Mouse (Mus musculus): Measurements from ENCODE around the gene Swt1. TPM values are rescaled to one million over a fixed set of nuclear protein-coding genes. Genes with fewer than 3 reads are reported as not detected.
"Not testable (repeated sequence)": the region's sequence is repeated elsewhere in the genome, so short reads cannot be mapped to it uniquely, and the experiment has no call there.

Swt1 gene
- 1 to 10 TPM; 8.6 to 9.0 TPM for total RNA-seq (2021)
- long read RNA-seq, experiment 1, partial matches to known transcripts, result 1 of 6 reads
- long read RNA-seq, experiment 1, other reads (novel, unspliced or antisense), result 2 of 6 reads
- long read RNA-seq, experiment 2, transcript Swt1-201 (20 exons, 3,688 nt), result major isoform, 5 of 7 reads
- long read RNA-seq, experiment 2, partial matches to known transcripts, result 1 of 7 reads
- long read RNA-seq, experiment 2, other reads (novel, unspliced or antisense), result 1 of 7 reads

DNA sequence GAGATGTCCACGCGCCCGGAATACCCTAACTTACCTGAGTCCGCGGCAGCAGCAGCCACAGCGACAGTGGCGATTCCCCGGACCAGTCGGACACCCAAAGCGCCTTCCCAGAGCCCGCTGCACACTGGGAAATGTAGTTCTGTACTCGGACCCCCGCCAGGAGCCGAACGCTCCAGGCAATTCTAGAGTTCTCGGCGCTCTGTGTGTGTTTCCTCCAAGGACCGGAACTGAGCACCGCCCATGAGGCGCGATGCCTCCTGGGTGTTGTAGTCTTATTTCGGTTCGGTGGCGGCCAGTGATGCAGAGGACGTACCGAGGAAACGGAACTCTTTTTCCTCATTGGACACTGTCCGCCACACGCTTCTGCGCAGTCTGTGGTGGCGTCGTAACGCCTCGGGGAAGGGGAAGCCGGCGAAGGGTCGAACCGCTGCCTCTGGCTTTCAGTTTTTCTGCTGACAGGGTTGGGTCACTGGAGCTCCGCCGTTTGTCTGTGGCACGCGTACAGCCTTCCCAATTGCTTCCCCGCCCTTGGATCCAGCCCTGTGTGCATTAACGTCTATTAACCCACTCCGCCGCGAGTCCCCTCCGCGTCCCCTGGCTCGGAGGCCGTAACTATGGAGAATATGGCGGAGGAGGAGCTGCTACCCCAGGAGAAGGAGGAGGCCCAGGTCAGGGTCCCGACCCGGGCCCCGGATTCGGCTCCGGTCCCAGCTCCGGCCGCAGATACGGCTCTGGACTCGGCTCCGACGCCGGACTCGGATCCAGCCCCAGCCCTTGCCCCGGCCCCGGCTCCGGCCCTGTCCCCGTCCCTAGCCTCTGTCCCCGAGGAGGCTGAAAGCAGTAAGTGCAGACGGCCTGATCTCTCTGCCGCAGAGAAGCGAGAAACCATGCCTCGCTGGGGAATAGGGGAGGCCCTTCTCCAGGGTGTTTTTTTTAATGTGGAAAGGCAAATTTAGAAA, at the start of gene Swt1, which contains the start of gene Trmt1l:
Swt1 (minus strand) TSS at position 193 of the 959 bp plus-strand sequence.
Trmt1l (plus strand) TSS at position 280 of the 959 bp plus-strand sequence.
- intact Hi-C loops (cut with DNase I), result no loop called here
- peak; percentile 98 to 99 for DNase-seq (ENCODE audit: low spot score in 2 of 2)

- intact Hi-C loops (cut with DNase I); DNase-seq (ENCODE audit: low spot score in 2 of 2): not testable (repeated sequence)
These were observed 44.1 kb upstream of the Swt1 start for GRCm38 (mm10) chr1:151472386-151472785.

DNA sequence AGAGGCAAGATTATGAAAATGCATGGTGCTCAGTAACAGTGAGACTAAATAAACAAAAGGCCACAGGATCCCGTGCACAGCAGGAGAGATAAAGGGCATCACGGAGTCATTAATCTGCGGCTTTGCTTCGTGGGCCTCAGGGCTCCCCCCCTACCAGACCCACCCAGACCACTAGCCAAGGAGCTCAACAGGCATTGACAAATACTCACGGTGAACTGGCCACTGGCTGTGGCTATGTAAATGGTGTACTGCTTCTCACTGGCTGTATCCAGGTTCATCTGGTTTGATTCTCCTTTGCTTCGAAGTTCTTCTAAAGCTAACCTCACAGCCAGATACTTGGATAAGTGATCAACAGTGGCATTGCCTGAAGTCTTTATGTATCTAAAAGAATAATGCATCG, 43.2 kb upstream of the Swt1 start:
- DNase-seq (ENCODE audit: low spot score in 2 of 2), result no peak
- intact Hi-C loops (cut with DNase I), result no loop called here

GRCm38 (mm10) chr1:151466571-151466970, 38.3 kb upstream of the Swt1 start:
- DNase-seq (ENCODE audit: low spot score in 2 of 2), result peak in 1 of 2 experiments; percentile 7
- intact Hi-C loops (cut with DNase I), result no loop called here

- no peak for DNase-seq (ENCODE audit: low spot score in 2 of 2)
- intact Hi-C loops (cut with DNase I), result loop anchor here (5.0 kb wide), 1 partner anchor 242 kb away; no protein-coding TSS in a partner anchor
These were observed 36.7 kb upstream of the Swt1 start for GRCm38 (mm10) chr1:151464914-151465313.

GRCm38 (mm10) chr1:151461265-151461664, 33.0 kb upstream of the Swt1 start:
- peak in 1 of 2 experiments; percentile 6 for DNase-seq (ENCODE audit: low spot score in 2 of 2)

DNA sequence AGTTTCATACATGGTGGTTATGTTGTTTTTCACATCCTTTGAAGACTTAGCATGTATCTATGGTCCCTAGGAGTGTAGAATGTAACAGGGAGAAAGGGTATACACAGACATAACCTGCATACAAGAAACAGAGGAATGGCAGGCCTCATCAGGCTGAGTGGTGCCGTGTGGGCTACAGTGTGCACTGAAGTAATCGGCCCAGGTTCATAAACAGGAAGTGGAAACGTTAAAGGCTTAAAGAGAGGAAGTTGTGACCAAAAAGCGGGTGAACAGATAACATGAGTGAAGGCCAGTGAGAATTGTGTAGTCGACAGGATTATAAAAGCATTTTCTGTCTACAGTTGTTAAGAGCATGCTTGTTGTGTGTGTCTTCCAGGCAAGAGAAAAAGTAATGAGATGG, 28.8 kb upstream of the Swt1 start:
- intact Hi-C loops (cut with DNase I), result no loop called here
- no peak for DNase-seq (ENCODE audit: low spot score in 2 of 2)

More at GRCm38 (mm10) chr1:151461265-151461664, 33.0 kb upstream of the Swt1 start:
- intact Hi-C loops (cut with DNase I), result loop anchor here (5.0 kb wide), 1 partner anchor 246 kb away; no protein-coding TSS in a partner anchor

- intact Hi-C loops (cut with DNase I), result no loop called here
- DNase-seq (ENCODE audit: low spot score in 2 of 2), result no peak
These were observed 23.7 kb upstream of the Swt1 start for GRCm38 (mm10) chr1:151451946-151452345.

- intact Hi-C loops (cut with DNase I), result no loop called here
- no peak for DNase-seq (ENCODE audit: low spot score in 2 of 2)
These were observed 22.6 kb upstream of the Swt1 start for GRCm38 (mm10) chr1:151450851-151451250.

- intact Hi-C loops (cut with DNase I), result loop anchor here (10.0 kb wide), 1 partner anchor 1015 kb away; no protein-coding TSS in a partner anchor
- no peak for DNase-seq (ENCODE audit: low spot score in 2 of 2)
These were observed 21.6 kb upstream of the Swt1 start for GRCm38 (mm10) chr1:151449866-151450265.

DNA sequence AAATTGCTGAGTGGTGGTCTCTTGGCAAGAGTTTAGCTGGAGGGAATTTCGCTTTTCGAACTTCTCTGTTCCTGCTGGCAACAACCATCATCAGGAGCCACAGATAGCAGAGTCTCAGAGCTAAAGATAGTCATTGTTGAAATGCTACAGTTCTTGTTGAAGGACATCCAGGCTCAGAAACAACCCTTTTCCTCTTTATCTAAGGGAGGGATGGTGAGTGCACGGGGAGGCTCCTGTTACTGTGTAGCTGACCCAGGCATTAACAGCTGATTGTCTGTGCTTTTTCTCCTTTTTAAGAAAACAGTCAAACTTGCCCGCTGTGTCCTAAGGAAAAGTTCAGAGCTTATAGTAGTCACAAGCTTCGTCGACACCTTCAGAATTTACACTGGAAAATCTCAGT, 7.2 kb upstream of the Swt1 start:
- no peak for DNase-seq (ENCODE audit: low spot score in 2 of 2)
- intact Hi-C loops (cut with DNase I), result no loop called here

- intact Hi-C loops (cut with DNase I), result no loop called here
- DNase-seq (ENCODE audit: low spot score in 2 of 2), result peak in 1 of 2 experiments; percentile 5
These were observed 1.1 kb upstream of the Swt1 start for GRCm38 (mm10) chr1:151429316-151429715.

- intact Hi-C loops (cut with DNase I), result no loop called here
- no peak for DNase-seq (ENCODE audit: low spot score in 2 of 2)
These were observed 380 bp downstream of the Swt1 start for GRCm38 (mm10) chr1:151427888-151428262.

DNA sequence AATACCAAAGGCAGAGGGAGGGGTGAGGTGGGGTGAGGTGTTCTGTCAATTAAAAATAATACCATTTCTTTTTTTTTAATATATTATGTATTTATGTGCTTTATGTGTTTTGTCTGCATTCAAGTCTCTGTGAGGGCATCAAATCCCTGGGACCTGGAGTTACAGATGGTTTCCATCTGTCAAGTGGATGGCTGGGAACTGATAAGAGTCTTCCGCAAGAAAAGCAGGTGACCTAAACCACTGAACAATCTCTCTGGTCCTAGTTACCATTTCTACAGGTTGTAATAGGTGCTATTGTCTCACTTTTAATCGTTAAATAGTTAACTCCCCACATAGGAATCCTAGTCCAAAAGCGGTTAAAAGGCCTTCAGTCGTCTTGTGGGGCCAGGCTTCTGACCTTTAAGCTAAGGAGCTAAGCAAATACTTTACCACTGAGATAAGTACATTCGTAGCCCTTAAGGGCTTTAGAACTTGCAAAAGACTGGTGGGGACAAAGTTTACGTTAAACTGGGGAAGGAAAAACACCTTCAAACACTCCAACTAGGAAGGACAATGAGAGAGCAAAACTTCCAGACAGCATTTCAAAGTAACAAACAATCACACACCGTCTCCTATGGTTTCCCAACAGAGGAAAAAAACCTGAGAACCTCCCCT, 1.2 kb downstream of the Swt1 start:
- intact Hi-C loops (cut with DNase I), result no loop called here
- no peak for DNase-seq (ENCODE audit: low spot score in 2 of 2)

GRCm38 (mm10) chr1:151422178-151422577, 6.1 kb downstream of the Swt1 start:
- intact Hi-C loops (cut with DNase I), result no loop called here
- no peak for DNase-seq (ENCODE audit: low spot score in 2 of 2)

GRCm38 (mm10) chr1:151409827-151410226, 18.4 kb downstream of the Swt1 start:
- DNase-seq (ENCODE audit: low spot score in 2 of 2), result peak in 1 of 2 experiments; percentile 30
- intact Hi-C loops (cut with DNase I), result no loop called here

DNA sequence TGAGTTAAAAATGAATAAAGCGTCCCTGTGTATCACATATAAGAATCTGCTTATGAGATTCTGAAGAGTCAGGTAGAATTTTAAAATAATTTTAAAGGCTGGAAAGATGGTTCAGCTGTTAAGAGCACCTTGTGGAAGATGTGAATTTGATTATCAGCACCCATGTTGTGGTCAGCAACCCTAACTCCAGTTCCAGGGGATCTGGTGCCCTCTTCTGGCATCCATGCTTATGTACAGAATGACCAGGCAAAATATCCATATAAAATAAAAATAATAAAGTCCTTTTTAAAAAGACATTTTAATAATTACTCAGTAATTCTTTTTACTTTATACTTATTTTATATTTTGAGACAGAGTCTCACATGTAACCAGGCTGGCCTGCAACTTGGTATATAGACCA, 38.2 kb downstream of the Swt1 start:
- no peak for DNase-seq (ENCODE audit: low spot score in 2 of 2)
- intact Hi-C loops (cut with DNase I), result no loop called here

GRCm38 (mm10) chr1:151377353-151377752, 50.9 kb downstream of the Swt1 start:
- intact Hi-C loops (cut with DNase I), result no loop called here
- no peak for DNase-seq (ENCODE audit: low spot score in 2 of 2)

GRCm38 (mm10) chr1:151372823-151373222, 55.4 kb downstream of the Swt1 start:
- no peak for DNase-seq (ENCODE audit: low spot score in 2 of 2)
- intact Hi-C loops (cut with DNase I), result no loop called here

DNA sequence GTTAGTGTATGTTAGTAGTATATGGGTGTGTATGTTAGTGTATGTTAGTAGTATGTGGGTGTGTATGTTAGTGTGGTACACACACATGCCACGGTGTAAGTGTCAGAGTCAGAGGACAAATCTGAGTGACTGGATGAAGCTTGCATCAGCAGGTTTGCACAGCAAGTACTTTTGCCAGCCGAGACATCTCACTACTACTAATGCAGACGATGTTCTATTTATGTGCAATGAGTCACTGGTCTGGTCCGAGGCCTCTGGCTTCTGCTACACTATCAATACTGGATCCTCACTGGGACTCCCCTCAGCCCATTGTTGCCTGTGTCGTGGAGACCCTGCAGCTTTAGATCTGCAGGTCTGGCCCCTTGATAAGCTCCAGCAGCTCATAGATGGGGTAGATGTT, 56.7 kb downstream of the Swt1 start:
- DNase-seq (ENCODE audit: low spot score in 2 of 2), result no peak
- intact Hi-C loops (cut with DNase I), result no loop called here

Data from left cerebral cortex, postnatal 14 days (tissue).